Mouse (Mus musculus) G1E (cell line): ENCODE results near the gene Cmss1.

ENCODE experiments used
- GATA1 ChIP-seq: IDR thresholded peaks from 2 replicates; pipeline ENCODE4 v1.6.1; 2012; ENCODE audit warnings: borderline replicate concordance, low read length, inconsistent platforms, mixed read lengths
- POLR2AphosphoS5 ChIP-seq: IDR thresholded peaks from 2 replicates; pipeline ENCODE4 v1.6.1; 2012; ENCODE audit warnings: low read depth, low read length, inconsistent platforms; ENCODE audit not compliant: insufficient replicate concordance

DNA sequence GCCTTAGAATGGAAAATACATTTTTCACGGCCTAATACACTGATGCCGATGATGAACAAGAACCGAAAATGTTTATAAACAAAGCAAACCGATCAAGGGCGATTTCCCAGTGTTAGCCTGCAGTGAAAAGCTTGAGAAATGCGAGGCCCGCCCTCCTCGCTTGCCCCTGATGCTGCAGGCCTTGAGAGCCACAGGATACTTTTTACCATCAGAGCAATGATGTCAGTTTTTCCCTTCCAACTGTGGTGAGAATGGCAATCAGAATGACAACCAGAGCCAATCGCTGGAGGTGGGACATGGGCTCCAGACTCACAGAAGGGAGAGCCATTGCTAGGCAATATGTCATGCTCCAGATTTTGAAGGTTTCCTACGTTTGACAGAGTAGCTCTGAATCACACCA, 346.5 kb downstream of the Cmss1 start:
- no peak for TF ChIP-seq POLR2AphosphoS5
- no peak for TF ChIP-seq GATA1
